Mouse (Mus musculus): ENCODE data around the gene BC029722. TPM values are rescaled to one million over a fixed set of nuclear protein-coding genes. Genes with fewer than 3 reads are reported as not detected.
A peak's percentile ranks its signal among the peaks of the same experiment; 100 is the strongest.

Gene BC029722
- polyA plus RNA-seq, 1 experiment from 2014 or later, result 5.6 TPM

DNA sequence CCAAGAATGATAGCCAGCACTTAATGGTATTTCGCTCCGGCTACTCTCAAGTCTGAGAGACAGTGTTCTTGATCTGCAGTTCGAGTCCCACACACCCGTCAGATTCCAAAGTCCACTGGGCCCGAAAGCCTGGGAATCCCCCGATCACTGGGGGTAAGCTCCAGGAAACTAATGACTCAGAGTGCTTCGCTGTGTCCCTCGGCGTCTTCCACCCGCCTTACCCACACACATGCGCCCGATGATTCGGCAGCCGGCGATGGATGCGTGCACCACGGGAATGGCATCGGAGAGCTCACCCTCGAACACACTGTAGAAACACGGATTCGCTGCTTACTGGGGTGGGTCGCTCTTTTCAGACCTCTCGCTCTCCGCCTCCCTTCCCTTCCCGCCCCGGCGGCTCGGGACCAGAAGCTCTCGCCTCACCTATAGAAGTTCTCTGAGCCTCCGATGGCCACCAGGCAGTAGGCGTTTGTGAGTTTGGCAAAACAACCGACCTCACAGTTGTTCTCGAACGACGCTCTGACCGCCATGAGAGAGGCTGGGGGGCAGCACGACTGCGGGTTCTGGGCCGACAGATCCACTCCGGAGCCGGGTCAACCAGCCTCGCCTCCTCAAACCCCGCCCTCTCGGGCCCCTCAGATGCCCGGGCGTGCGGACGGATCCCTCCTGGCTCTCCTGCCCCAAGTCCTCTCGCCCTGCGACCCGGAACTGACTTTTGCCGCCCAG is 6.8 kb upstream of the BC029722 start:
- no peaks in the 10 kb centered on the region for H3K9me3 ChIP-seq (replicated peaks; ENCODE audit: control insufficient read depth, low read length)
- peak overlapping the region; percentile 90 for H3K9ac ChIP-seq (ENCODE audit: low read depth, low read length)
- H3K4me2 ChIP-seq, result peak overlapping the region; percentile 88
- peaks cover 17% of the 10 kb centered on the region; the same call in 1 of the 2 replicates for H3K36me3 ChIP-seq (ENCODE audit: control insufficient read depth, insufficient read depth, low read length)
- peak overlapping the region; percentile 84 for H3K27ac ChIP-seq (ENCODE audit: low read depth, low read length)
- WGBS (ENCODE audit: insufficient replicate concordance), result 2% methylated on average over 52 of the region's 52 CpGs
- no peaks in the 10 kb centered on the region for H3K27me3 ChIP-seq (ENCODE audit: control insufficient read depth, insufficient read depth, low read length)
- peak overlapping the region; percentile 91 for H3K4me3 ChIP-seq (ENCODE audit: low read depth, low read length)
- H3K4me1 ChIP-seq (ENCODE audit: control insufficient read depth, insufficient read depth, low read length), result peaks cover 12% of the 10 kb centered on the region
- ATAC-seq (replicated peaks; ENCODE audit: insufficient number of reproducible peaks, low FRiP score, low TSS enrichment), result no peak

DNA sequence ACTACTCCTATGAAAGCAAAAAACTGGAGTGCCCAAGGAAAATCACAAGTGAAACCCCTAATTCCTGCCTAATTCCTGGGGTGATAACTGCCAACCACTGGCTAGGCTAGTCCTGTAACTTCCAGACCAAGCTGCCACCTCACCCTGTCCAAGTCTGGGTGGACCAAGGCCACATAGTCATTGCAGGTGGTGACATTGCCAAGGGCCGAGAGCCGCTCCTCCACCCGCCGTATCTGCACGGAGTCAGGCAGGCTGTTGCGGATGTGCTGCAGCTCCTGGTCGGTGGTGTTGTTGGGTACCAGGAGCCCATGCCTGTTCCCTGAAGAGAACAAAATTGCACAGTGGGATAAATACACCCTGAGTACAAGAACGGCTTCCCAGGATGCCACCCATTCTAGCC is 4.5 kb upstream of the BC029722 start:
- Histone ChIP-seq H3K36me3 (ENCODE audit: control insufficient read depth, insufficient read depth, low read length) (peaks cover 17% of the 10 kb centered on the region; the same call in 1 of the 2 replicates), H3K4me3 (ENCODE audit: low read depth, low read length) (no peak overlapping the region), H3K27ac (ENCODE audit: low read depth, low read length) (no peak overlapping the region), H3K4me1 (ENCODE audit: control insufficient read depth, insufficient read depth, low read length) (peaks cover 12% of the 10 kb centered on the region), H3K9ac (ENCODE audit: low read depth, low read length) (no peak overlapping the region), H3K4me2 (no peak overlapping the region), H3K9me3 (replicated peaks; ENCODE audit: control insufficient read depth, low read length) (no peaks in the 10 kb centered on the region), H3K27me3 (ENCODE audit: control insufficient read depth, insufficient read depth, low read length) (no peaks in the 10 kb centered on the region)
- ATAC-seq (replicated peaks; ENCODE audit: insufficient number of reproducible peaks, low FRiP score, low TSS enrichment), result no peak
- WGBS (ENCODE audit: insufficient replicate concordance), result 97% methylated on average over 8 of the region's 8 CpGs

DNA sequence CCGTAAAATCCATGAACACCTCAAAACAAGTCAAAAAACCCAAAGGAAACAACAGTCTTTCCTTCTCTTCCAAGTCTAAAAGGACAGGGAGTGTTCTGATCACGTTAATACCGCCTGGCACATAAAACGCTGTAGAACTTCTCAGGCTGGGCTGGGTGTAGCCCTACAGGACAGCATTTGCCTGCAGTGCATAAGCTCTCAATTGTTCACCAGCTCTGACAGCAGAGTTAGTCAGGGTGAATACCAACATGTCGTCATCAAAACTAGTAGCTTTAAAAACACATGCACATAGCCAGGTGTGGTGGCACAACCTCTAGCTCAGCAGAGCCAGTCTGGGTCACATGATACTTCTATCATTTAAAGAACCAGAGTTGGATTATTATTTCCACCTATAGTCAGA is 1.6 kb upstream of the BC029722 start:
- H3K27ac ChIP-seq (ENCODE audit: low read depth, low read length), result no peak overlapping the region
- ATAC-seq (replicated peaks; ENCODE audit: insufficient number of reproducible peaks, low FRiP score, low TSS enrichment), result no peak
- peaks cover 10% of the 10 kb centered on the region for H3K4me1 ChIP-seq (ENCODE audit: control insufficient read depth, insufficient read depth, low read length)
- H3K4me3 ChIP-seq (ENCODE audit: low read depth, low read length), result no peak overlapping the region
- H3K4me2 ChIP-seq, result no peak overlapping the region
- peaks cover 17% of the 10 kb centered on the region; the same call in 1 of the 2 replicates for H3K36me3 ChIP-seq (ENCODE audit: control insufficient read depth, insufficient read depth, low read length)
- no peaks in the 10 kb centered on the region for H3K9me3 ChIP-seq (replicated peaks; ENCODE audit: control insufficient read depth, low read length)
- no peaks in the 10 kb centered on the region for H3K27me3 ChIP-seq (ENCODE audit: control insufficient read depth, insufficient read depth, low read length)
- WGBS (ENCODE audit: insufficient replicate concordance), result 91% methylated on average over 5 of the region's 5 CpGs
- H3K9ac ChIP-seq (ENCODE audit: low read depth, low read length), result no peak overlapping the region

DNA sequence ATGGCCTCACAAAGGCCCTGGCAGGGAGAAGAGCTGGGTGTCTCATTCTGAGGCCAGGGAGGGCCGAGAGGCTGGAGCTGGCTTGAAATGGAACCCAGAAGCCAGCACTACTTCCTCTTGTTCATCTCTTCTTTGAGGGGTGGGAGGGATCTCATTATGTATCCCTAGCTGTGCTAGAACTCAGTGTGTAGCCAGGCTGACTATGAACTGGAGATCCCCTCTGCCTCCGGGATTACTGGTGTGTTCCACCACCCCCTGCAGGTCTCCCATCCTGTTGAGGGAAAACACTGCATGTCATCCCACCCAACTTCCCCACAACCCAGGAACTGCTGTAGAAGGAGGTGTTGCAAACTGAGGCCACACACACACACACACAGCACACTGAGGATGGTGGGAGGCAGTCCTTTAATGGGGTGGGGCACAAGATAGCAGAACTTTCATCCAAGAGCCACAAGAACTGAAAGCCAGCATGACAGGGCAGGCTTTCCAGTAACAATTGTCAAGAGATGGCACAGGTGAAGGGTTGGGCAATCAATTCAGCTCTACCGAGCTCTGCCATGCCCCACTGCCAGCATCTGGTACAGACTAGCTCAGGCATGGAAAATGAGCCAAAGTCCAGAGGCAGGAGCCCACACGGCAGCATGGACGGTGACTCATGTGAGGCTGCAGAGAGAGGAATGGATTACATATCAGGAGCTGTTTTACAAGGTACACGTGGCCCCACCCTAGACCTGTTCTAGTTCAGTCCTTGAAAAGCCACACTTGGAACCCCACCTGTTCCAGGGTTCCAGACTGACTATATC is 424 bp upstream of the BC029722 start:
- Histone ChIP-seq H3K4me3 (ENCODE audit: low read depth, low read length) (peak overlapping the region; percentile 75), H3K27ac (ENCODE audit: low read depth, low read length) (peak overlapping the region; percentile 47), H3K4me1 (ENCODE audit: control insufficient read depth, insufficient read depth, low read length) (peaks cover 4% of the 10 kb centered on the region; the same call in 1 of the 2 replicates), H3K27me3 (ENCODE audit: control insufficient read depth, insufficient read depth, low read length) (no peaks in the 10 kb centered on the region), H3K9ac (ENCODE audit: low read depth, low read length) (0 out of 2 replicates have a peak overlapping the region, but pooled peaks have one; percentile 12), H3K4me2 (peak overlapping the region; percentile 96), H3K36me3 (ENCODE audit: control insufficient read depth, insufficient read depth, low read length) (peaks cover 17% of the 10 kb centered on the region; the same call in 1 of the 2 replicates), H3K9me3 (replicated peaks; ENCODE audit: control insufficient read depth, low read length) (no peaks in the 10 kb centered on the region)
- WGBS (ENCODE audit: insufficient replicate concordance), result 63% methylated on average over 6 of the region's 6 CpGs
- ATAC-seq (replicated peaks; ENCODE audit: insufficient number of reproducible peaks, low FRiP score, low TSS enrichment), result no peak

DNA sequence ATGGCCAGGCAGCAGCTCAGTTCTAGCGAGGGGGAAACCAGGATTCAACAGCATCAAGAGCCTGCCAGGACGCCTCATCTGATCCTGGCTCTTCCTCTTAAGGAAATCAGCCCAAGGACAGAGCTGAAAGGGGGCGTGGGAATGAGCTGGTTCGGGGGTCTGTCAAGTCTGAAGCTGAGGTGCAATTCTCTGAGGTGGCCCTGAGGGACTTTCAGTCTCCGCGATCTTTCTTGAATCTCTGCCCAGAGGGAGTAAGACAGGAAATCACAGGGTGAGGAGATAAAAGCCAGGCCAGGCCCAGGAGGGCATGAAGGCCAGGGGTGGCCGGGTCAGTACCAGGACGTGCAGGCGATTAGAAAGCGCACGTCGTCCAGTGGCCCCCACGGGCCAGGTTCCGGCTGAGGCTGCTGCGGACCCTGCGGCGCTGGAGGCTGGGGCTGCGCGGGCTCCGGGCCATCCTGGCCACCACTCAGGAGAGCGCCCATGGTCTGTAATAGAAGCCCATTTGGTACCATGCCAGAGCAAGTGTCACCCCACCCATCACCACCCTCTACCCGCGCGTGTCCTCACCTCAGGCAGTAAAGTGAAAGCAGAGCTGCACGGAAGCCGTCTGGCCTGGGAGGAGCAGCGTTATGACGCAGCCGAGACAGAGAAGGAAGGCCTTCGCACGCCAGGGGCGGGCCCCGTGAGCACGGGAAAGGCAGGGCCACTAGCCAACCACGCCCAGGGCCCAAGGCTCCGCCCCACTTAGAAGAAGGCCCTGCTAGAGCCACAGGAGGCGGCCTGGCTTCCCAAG is 432 bp downstream of the BC029722 start:
- peak; percentile 91 for ATAC-seq (replicated peaks; ENCODE audit: insufficient number of reproducible peaks, low FRiP score, low TSS enrichment)
- H3K36me3 ChIP-seq (ENCODE audit: control insufficient read depth, insufficient read depth, low read length), result peaks cover 17% of the 10 kb centered on the region; the same call in 1 of the 2 replicates
- H3K4me3 ChIP-seq (ENCODE audit: low read depth, low read length), result peak overlapping the region; percentile 75
- H3K9me3 ChIP-seq (replicated peaks; ENCODE audit: control insufficient read depth, low read length), result no peaks in the 10 kb centered on the region
- peak overlapping the region; percentile 96 for H3K4me2 ChIP-seq
- under 1% methylated on average over 37 of the region's 37 CpGs for WGBS (ENCODE audit: insufficient replicate concordance)
- H3K27ac ChIP-seq (ENCODE audit: low read depth, low read length), result peak overlapping the region; percentile 70
- H3K9ac ChIP-seq (ENCODE audit: low read depth, low read length), result peak overlapping the region; percentile 88
- peaks cover 4% of the 10 kb centered on the region; the same call in 1 of the 2 replicates for H3K4me1 ChIP-seq (ENCODE audit: control insufficient read depth, insufficient read depth, low read length)
- H3K27me3 ChIP-seq (ENCODE audit: control insufficient read depth, insufficient read depth, low read length), result no peaks in the 10 kb centered on the region

DNA sequence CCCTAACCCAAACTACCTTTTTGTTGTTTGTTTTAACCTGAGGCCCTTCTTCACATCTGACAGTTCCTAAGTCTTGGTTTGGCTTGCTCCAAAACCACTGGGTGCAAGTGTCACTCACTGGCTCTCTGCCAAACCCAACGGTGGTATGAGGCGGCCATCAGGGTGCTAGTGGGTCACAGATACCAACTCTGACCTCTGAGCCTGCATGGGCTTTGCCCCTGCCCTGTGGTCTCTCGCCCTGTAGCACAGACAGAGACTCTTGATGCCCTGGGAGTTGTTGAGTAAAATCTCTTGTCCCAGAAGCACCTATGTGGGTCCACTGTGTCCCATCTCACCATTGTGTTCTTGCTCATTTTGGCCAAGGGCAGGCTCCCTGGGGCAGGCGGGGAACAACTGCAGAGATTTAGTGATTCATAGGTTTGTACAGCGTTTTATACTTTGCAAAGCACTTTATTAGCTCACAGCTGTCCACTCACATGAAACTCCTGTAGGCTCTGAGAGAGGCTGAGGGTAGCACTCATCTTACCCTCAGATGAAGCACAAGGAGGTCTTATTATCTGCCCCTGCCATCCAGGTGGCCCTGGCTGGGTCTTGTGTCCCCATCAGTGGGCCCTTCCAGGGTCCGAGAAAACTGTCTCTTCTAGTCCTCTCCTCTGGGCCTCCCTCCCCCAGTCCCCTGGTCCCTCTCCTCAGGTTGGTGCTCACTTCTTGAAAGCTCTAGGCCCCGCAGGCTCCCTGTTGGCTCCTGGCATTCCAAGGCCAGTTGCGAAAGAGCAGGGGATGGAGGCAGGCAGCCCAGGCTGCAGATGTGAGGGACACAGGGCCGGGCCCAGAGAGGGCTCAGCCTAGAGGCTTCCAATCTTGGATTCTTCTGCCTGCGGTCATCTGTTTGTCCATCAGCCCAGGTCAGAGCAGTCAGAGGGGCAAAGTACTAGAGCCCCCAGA is 1.7 kb downstream of the BC029722 start:
- H3K4me1 ChIP-seq (ENCODE audit: control insufficient read depth, insufficient read depth, low read length), result peaks cover 4% of the 10 kb centered on the region; the same call in 1 of the 2 replicates
- H3K4me3 ChIP-seq (ENCODE audit: low read depth, low read length), result no peak overlapping the region
- no peak overlapping the region for H3K9ac ChIP-seq (ENCODE audit: low read depth, low read length)
- no peaks in the 10 kb centered on the region for H3K27me3 ChIP-seq (ENCODE audit: control insufficient read depth, insufficient read depth, low read length)
- H3K9me3 ChIP-seq (replicated peaks; ENCODE audit: control insufficient read depth, low read length), result no peaks in the 10 kb centered on the region
- H3K4me2 ChIP-seq, result no peak overlapping the region; the same call in 1 of the 2 replicates
- ATAC-seq (replicated peaks; ENCODE audit: insufficient number of reproducible peaks, low FRiP score, low TSS enrichment), result no peak
- WGBS (ENCODE audit: insufficient replicate concordance), result 74% methylated on average over 10 of the region's 10 CpGs
- H3K27ac ChIP-seq (ENCODE audit: low read depth, low read length), result no peak overlapping the region; the same call in 1 of the 2 replicates
- H3K36me3 ChIP-seq (ENCODE audit: control insufficient read depth, insufficient read depth, low read length), result peaks cover 7% of the 10 kb centered on the region; the same call in 1 of the 2 replicates

DNA sequence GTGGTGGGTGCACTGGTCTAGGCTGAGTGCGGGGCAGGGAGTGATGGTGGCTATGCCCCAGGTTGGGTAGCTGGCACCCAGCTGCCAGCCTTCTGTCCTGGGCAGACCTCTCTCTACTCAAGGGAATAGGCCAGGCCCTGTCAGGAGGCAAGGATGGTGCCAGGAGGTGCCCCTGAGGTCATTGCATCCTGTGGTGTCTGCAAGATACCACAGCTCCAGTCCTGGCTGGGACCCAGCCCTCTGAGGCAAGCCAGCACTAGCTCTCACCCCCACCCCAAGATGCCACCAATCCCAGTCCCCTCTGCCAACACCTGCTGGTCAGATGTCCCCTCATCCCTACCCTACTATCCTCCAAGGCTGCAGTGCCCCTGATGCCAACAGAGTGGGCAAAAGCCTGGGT is 3.0 kb downstream of the BC029722 start:
- H3K9ac ChIP-seq (ENCODE audit: low read depth, low read length), result no peak overlapping the region
- no peak overlapping the region for H3K4me2 ChIP-seq
- H3K4me1 ChIP-seq (ENCODE audit: control insufficient read depth, insufficient read depth, low read length), result peaks cover 4% of the 10 kb centered on the region; the same call in 1 of the 2 replicates
- H3K27me3 ChIP-seq (ENCODE audit: control insufficient read depth, insufficient read depth, low read length), result no peaks in the 10 kb centered on the region
- ATAC-seq (replicated peaks; ENCODE audit: insufficient number of reproducible peaks, low FRiP score, low TSS enrichment), result no peak
- H3K4me3 ChIP-seq (ENCODE audit: low read depth, low read length), result no peak overlapping the region
- peaks cover under 1% of the 10 kb centered on the region; the same call in 1 of the 2 replicates for H3K36me3 ChIP-seq (ENCODE audit: control insufficient read depth, insufficient read depth, low read length)
- WGBS (ENCODE audit: insufficient replicate concordance), result 100% methylated on average over 1 of the region's 1 CpGs
- no peak overlapping the region for H3K27ac ChIP-seq (ENCODE audit: low read depth, low read length)
- no peaks in the 10 kb centered on the region for H3K9me3 ChIP-seq (replicated peaks; ENCODE audit: control insufficient read depth, low read length)

Data from heart, embryonic 11.5 days (tissue).